8 mouse cellular contexts compared by ENCODE assay signal in genomic region chr7:105482426-105482825, GRCm38 (mm10). TPM values are rescaled to one million over a fixed set of nuclear protein-coding genes. Genes with fewer than 3 reads are reported as not detected.
DNase-seq lines count a peak whose midpoint lies in the region; ATAC-seq and TF ChIP-seq lines count a peak whose summit lies in the region.

No protein-coding gene starts in this region.

- ATAC-seq in embryonic facial prominence, embryonic 12.5 days (ENCODE audit: insufficient number of reproducible peaks, insufficient read depth, low FRiP score, low TSS enrichment): peak; percentile 59
- 0 out of 2 replicates have a peak, but pooled peaks have one; percentile 27 for ATAC-seq in heart, embryonic 11.5 days (replicated peaks; ENCODE audit: insufficient number of reproducible peaks, low FRiP score, low TSS enrichment)
- peak; percentile 59 for ATAC-seq in kidney, embryonic 16.5 days (ENCODE audit: low FRiP score, low TSS enrichment)

- no peak for TF ChIP-seq CTCF in ES-Bruce4 (IDR thresholded peaks at IDR 0.05; ENCODE audit: low read depth, low read length)

- no peak overlapping the region for H3K27ac ChIP-seq in ES-Bruce4 (ENCODE audit: insufficient read depth, low read length)
- peak overlapping the region; percentile 74 for H3K27ac ChIP-seq in embryonic facial prominence, embryonic 12.5 days
- H3K27ac ChIP-seq in heart, embryonic 11.5 days (ENCODE audit: low read depth, low read length): peak overlapping the region; percentile 82; the same call in 1 of the 2 replicates
- peak overlapping the region; percentile 67; the same call in 1 of the 2 replicates for H3K27ac ChIP-seq in kidney, embryonic 16.5 days (ENCODE audit: low read length)

- 0 out of 2 replicates have a peak, but pooled peaks cover 1% of the 10 kb centered on the region for H3K27me3 ChIP-seq in ES-Bruce4 (ENCODE audit: control insufficient read depth, insufficient read depth, low read length, poor library complexity, severe bottlenecking)
- H3K27me3 ChIP-seq in embryonic facial prominence, embryonic 12.5 days: peaks cover 12% of the 10 kb centered on the region
- no peaks in the 10 kb centered on the region for H3K27me3 ChIP-seq in heart, embryonic 11.5 days (ENCODE audit: control insufficient read depth, insufficient read depth, low read length)
- no peaks in the 10 kb centered on the region for H3K27me3 ChIP-seq in kidney, embryonic 16.5 days (ENCODE audit: insufficient read depth, low read length)

- H3K4me1 ChIP-seq in ES-Bruce4 (ENCODE audit: control insufficient read depth, insufficient read depth, low read length): no peaks in the 10 kb centered on the region
- peaks cover 10% of the 10 kb centered on the region; the same call in 1 of the 2 replicates for H3K4me1 ChIP-seq in embryonic facial prominence, embryonic 12.5 days
- H3K4me1 ChIP-seq in heart, embryonic 11.5 days (ENCODE audit: control insufficient read depth, insufficient read depth, low read length): peaks cover 17% of the 10 kb centered on the region
- peaks cover 10% of the 10 kb centered on the region for H3K4me1 ChIP-seq in kidney, embryonic 16.5 days (ENCODE audit: insufficient read depth, low read length)

- TF ChIP-seq POLR2A in ES-Bruce4 (IDR thresholded peaks at IDR 0.05; ENCODE audit: insufficient read depth, low read length): no peak

- H3K4me2 ChIP-seq in embryonic facial prominence, embryonic 12.5 days (replicated peaks): peak overlapping the region; percentile 68
- peak overlapping the region; percentile 83 for H3K4me2 ChIP-seq in heart, embryonic 11.5 days
- peak overlapping the region; percentile 74 for H3K4me2 ChIP-seq in kidney, embryonic 16.5 days (replicated peaks; ENCODE audit: low read depth, low read length)

- no peak for TF ChIP-seq EP300 in ES-Bruce4 (IDR thresholded peaks at IDR 0.05; ENCODE audit: insufficient read depth, low read depth, low read length)

- WGBS in embryonic facial prominence, embryonic 12.5 days: 33% methylated on average over 8 of the region's 8 CpGs
- 40% methylated on average over 8 of the region's 8 CpGs for WGBS in heart, embryonic 11.5 days (ENCODE audit: insufficient replicate concordance)
- 49% methylated on average over 8 of the region's 8 CpGs for WGBS in kidney, embryonic 16.5 days

- peak; percentile 23 for DNase-seq in mesoderm, embryonic 11.5 days (ENCODE audit: low read depth, low spot score)
- DNase-seq in spleen, postnatal 36 days (ENCODE audit: low spot score in 2 of 2): no peak
- DNase-seq in frontal cortex, adult 2 months (ENCODE audit: extremely low spot score in 1 of 2, low spot score in 1 of 2): no peak
- DNase-seq in frontal cortex, postnatal 36 days (ENCODE audit: low spot score in 2 of 2): no peak

- no peaks in the 10 kb centered on the region for H3K9me3 ChIP-seq in ES-Bruce4 (replicated peaks; ENCODE audit: control insufficient read depth, insufficient read depth, low read length, poor library complexity, severe bottlenecking)
- H3K9me3 ChIP-seq in embryonic facial prominence, embryonic 12.5 days: no peaks in the 10 kb centered on the region
- no peaks in the 10 kb centered on the region for H3K9me3 ChIP-seq in heart, embryonic 11.5 days (replicated peaks; ENCODE audit: control insufficient read depth, low read length)
- no peaks in the 10 kb centered on the region for H3K9me3 ChIP-seq in kidney, embryonic 16.5 days (ENCODE audit: low read length)

- H3K4me3 ChIP-seq in ES-Bruce4 (ENCODE audit: low read depth, low read length): peak overlapping the region; percentile 45
- peak overlapping the region; percentile 42 for H3K4me3 ChIP-seq in embryonic facial prominence, embryonic 12.5 days
- peak overlapping the region; percentile 49 for H3K4me3 ChIP-seq in heart, embryonic 11.5 days (ENCODE audit: low read depth, low read length)
- peak overlapping the region; percentile 52 for H3K4me3 ChIP-seq in kidney, embryonic 16.5 days (ENCODE audit: low read length)

- no peaks in the 10 kb centered on the region for H3K36me3 ChIP-seq in ES-Bruce4 (ENCODE audit: control insufficient read depth, insufficient read depth, low read length, poor library complexity, severe bottlenecking)
- H3K36me3 ChIP-seq in embryonic facial prominence, embryonic 12.5 days: no peaks in the 10 kb centered on the region
- no peaks in the 10 kb centered on the region for H3K36me3 ChIP-seq in heart, embryonic 11.5 days (ENCODE audit: control insufficient read depth, insufficient read depth, low read length)
- no peaks in the 10 kb centered on the region for H3K36me3 ChIP-seq in kidney, embryonic 16.5 days (ENCODE audit: insufficient read depth, low read length)

- H3K9ac ChIP-seq in ES-Bruce4 (ENCODE audit: low read depth, poor library complexity, severe bottlenecking): peak overlapping the region; percentile 11
- peak overlapping the region; percentile 69; the same call in 1 of the 2 replicates for H3K9ac ChIP-seq in embryonic facial prominence, embryonic 12.5 days
- peak overlapping the region; percentile 92 for H3K9ac ChIP-seq in heart, embryonic 11.5 days (ENCODE audit: low read depth, low read length)
- peak overlapping the region; percentile 76 for H3K9ac ChIP-seq in kidney, embryonic 16.5 days (replicated peaks; ENCODE audit: low read length)

RNA-seq across cellular contexts. Expression of gene Cavin3, which starts 0.3 kb away (rescaled TPM):
- 0.96 and 1.1 TPM in 2 replicates for polyA plus RNA-seq in ES-Bruce4 (2011; ENCODE audit: insufficient read depth, insufficient read length, low read depth, missing spikeins)
- 36.7 and 40.0 TPM in 2 replicates for polyA plus RNA-seq in embryonic facial prominence, embryonic 12.5 days (2016; fragmentation: Nextera tagmentation; extraction: Ambion mirVana)
- polyA plus RNA-seq in heart, embryonic 11.5 days (2014; fragmentation: Nextera tagmentation; extraction: Ambion mirVana): 71.2 and 74.7 TPM in 2 replicates
- 59.4 and 75.7 TPM in 2 replicates for polyA plus RNA-seq in kidney, embryonic 16.5 days (2015; fragmentation: Nextera tagmentation; extraction: Ambion mirVana)
- polyA plus RNA-seq in frontal cortex, adult 2 months (2012; rRNA removed): 30.1 and 30.8 TPM in 2 replicates

RNA-seq across cellular contexts. Expression of gene Cckbr, which starts 56.9 kb away (rescaled TPM):
- 0.40 TPM in 1 of 2 replicates, not detected in the other for polyA plus RNA-seq in ES-Bruce4 (2011; ENCODE audit: insufficient read depth, insufficient read length, low read depth, missing spikeins)
- 0.31 and 0.47 TPM in 2 replicates for polyA plus RNA-seq in embryonic facial prominence, embryonic 12.5 days (2016; fragmentation: Nextera tagmentation; extraction: Ambion mirVana)
- 0.16 TPM in 1 of 2 replicates, not detected in the other for polyA plus RNA-seq in heart, embryonic 11.5 days (2014; fragmentation: Nextera tagmentation; extraction: Ambion mirVana)
- polyA plus RNA-seq in kidney, embryonic 16.5 days (2015; fragmentation: Nextera tagmentation; extraction: Ambion mirVana): 0.67 and 0.85 TPM in 2 replicates
- 72.2 and 80.3 TPM in 2 replicates for polyA plus RNA-seq in frontal cortex, adult 2 months (2012; rRNA removed)

Comparison
In these comparisons a context has a peak if more than half of its experiments do, and no peak if none do; other contexts are left out.
1. H3K9ac ChIP-seq: peak in every context shown above with its lines; median percentile 92 in heart, embryonic 11.5 days; 76 in kidney, embryonic 16.5 days; 69 in embryonic facial prominence, embryonic 12.5 days; 11 in ES-Bruce4.
2. RNA of gene Cavin3, which starts 0.3 kb away (polyA plus RNA-seq): 59.4 to 75.7 TPM in kidney, embryonic 16.5 days, 71.2 to 74.7 TPM in heart, embryonic 11.5 days, 36.7 to 40.0 TPM in embryonic facial prominence, embryonic 12.5 days and 30.1 to 30.8 TPM in frontal cortex, adult 2 months; 0.96 to 1.1 TPM in ES-Bruce4; every median in the first group is over 10 times any median in the second.
3. RNA of gene Cckbr, which starts 56.9 kb away (polyA plus RNA-seq): 72.2 to 80.3 TPM in frontal cortex, adult 2 months; 0.67 to 0.85 TPM in kidney, embryonic 16.5 days, 0.31 to 0.47 TPM in embryonic facial prominence, embryonic 12.5 days, 0.16 TPM in heart, embryonic 11.5 days and 0.40 TPM in ES-Bruce4; every median in the first group is over 10 times any median in the second.
4. Peak in every context shown above with its lines, with median percentiles within 50 percentile points of each other: H3K4me3 ChIP-seq, ATAC-seq and H3K4me2 ChIP-seq.